Mouse (Mus musculus): ENCODE measurements around the gene Magi1. TPM values are rescaled to one million over a fixed set of nuclear protein-coding genes. Genes with fewer than 3 reads are reported as not detected.
A peak's percentile ranks its signal among the peaks of the same experiment; 100 is the strongest.

Gene Magi1
- total and polyA plus RNA-seq, 2 experiments from 2014 or later = 16.4 to 53.0 TPM

DNA sequence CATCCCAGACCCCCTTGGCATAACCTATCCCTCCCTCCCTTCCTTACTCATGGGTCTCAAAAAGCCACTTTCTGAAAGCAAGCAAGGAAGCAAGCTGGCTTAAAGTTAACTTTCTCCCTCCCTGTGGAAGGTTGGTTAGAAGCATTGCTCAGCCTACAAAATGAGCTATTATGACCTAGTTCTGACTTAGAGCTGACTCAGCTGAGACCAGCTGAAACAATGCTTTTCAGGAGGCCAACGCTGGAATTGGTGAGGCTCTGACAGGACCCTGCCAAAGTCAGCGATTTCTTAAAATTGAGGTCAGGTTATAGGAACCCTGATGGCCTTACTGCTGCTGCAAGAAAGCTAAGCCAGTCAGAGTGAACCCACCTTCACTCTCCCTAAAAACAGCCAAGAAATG is 386.2 kb downstream of the Magi1 start:
- no peaks in the 10 kb centered on the region for H3K36me3 ChIP-seq (ENCODE audit: insufficient read depth)
- no peaks in the 10 kb centered on the region for H3K27me3 ChIP-seq (ENCODE audit: insufficient read depth, low read length)
- H3K4me3 ChIP-seq (ENCODE audit: low read depth, low read length) = no peak overlapping the region
- H3K9me3 ChIP-seq (ENCODE audit: low read length) = no peaks in the 10 kb centered on the region
- no peak overlapping the region for H3K27ac ChIP-seq (ENCODE audit: low read depth, low read length)
- H3K4me1 ChIP-seq (ENCODE audit: insufficient read depth) = no peaks in the 10 kb centered on the region
- DNase-seq = no peak
- H3K9ac ChIP-seq = no peak overlapping the region
- no peak overlapping the region for H3K4me2 ChIP-seq (ENCODE audit: low read depth)
- no peak for TF ChIP-seq CTCF (IDR thresholded peaks at IDR 0.05; ENCODE audit: low read depth)
- no peak for ATAC-seq
- WGBS = 66% methylated on average over 2 of the region's 2 CpGs

DNA sequence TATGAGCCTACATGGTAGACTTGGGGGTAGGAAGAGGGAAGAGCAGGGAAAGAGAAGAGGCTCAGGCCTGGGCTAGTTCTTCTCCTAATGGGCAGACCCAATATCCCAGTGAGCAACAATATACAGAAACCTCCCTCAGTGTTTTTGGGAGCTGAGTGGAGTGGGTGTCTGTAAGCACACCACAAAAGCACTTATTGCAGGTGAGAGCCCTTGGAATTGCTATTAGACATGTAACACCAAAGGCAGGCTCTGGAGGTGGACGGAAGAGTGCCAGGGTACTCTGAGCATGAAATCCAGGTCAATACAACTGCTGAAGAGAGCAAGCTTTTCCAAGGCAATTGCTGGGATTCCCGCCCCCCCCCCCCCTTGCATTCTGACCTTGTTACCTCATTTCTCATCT is 388.0 kb downstream of the Magi1 start:
- no peak overlapping the region for H3K4me3 ChIP-seq (ENCODE audit: low read depth, low read length)
- H3K27me3 ChIP-seq (ENCODE audit: insufficient read depth, low read length) = no peaks in the 10 kb centered on the region
- DNase-seq = no peak
- H3K9me3 ChIP-seq (ENCODE audit: low read length) = no peaks in the 10 kb centered on the region
- no peaks in the 10 kb centered on the region for H3K36me3 ChIP-seq (ENCODE audit: insufficient read depth)
- H3K4me2 ChIP-seq (ENCODE audit: low read depth) = no peak overlapping the region
- no peak overlapping the region for H3K9ac ChIP-seq
- WGBS = 86% methylated on average over 2 of the region's 2 CpGs
- TF ChIP-seq CTCF (IDR thresholded peaks at IDR 0.05; ENCODE audit: low read depth) = no peak
- H3K27ac ChIP-seq (ENCODE audit: low read depth, low read length) = no peak overlapping the region
- no peak for ATAC-seq
- H3K4me1 ChIP-seq (ENCODE audit: insufficient read depth) = no peaks in the 10 kb centered on the region

DNA sequence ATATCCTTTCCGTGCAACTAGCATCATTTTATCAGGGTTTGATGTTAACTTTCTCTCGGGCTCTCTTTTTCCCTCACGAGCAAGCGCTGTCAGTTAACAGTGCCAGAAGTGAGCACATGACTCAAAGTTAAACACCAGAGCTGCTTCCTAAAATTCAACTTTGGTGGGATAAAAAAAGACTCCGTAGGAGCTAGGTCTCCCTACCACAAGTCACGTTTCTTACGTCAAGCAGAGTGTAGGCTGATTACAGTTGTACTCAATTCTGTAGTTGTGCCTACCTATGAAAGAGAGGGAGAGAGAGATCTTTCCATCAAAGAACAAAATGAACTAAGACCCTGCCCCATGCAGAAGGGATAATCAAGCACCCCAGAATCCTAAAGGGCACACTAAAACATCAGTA is 389.8 kb downstream of the Magi1 start:
- no peak for ATAC-seq
- Histone ChIP-seq H3K4me1 (ENCODE audit: insufficient read depth) (no peaks in the 10 kb centered on the region), H3K4me2 (ENCODE audit: low read depth) (no peak overlapping the region), H3K36me3 (ENCODE audit: insufficient read depth) (no peaks in the 10 kb centered on the region), H3K27me3 (ENCODE audit: insufficient read depth, low read length) (no peaks in the 10 kb centered on the region), H3K4me3 (ENCODE audit: low read depth, low read length) (no peak overlapping the region), H3K9ac (no peak overlapping the region), H3K9me3 (ENCODE audit: low read length) (no peaks in the 10 kb centered on the region), H3K27ac (ENCODE audit: low read depth, low read length) (no peak overlapping the region)
- TF ChIP-seq CTCF (IDR thresholded peaks at IDR 0.05; ENCODE audit: low read depth) = no peak
- WGBS = 59% methylated on average over 7 of the region's 7 CpGs
- no peak for DNase-seq

DNA sequence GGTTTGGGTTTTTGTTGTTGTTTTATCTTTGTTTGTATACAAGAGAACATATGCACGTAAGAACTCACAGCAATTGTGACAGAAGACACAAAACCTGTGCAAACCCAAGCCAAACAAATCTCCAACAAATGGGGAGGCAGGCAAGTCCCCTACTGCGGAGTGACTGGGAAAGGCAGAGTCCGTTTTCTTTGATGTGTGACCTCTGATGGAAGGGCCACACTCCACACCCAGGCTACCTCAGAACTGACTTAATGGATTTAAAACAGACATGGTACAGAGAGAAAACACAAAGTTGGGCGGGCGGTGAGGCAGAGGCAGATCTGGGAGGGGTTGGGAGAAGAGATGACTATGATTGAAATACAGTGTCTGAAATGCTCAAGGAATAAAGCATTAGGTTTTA is 390.8 kb downstream of the Magi1 start:
- no peak for ATAC-seq
- no peak for TF ChIP-seq CTCF (IDR thresholded peaks at IDR 0.05; ENCODE audit: low read depth)
- Histone ChIP-seq H3K27ac (ENCODE audit: low read depth, low read length) (no peak overlapping the region), H3K4me3 (ENCODE audit: low read depth, low read length) (no peak overlapping the region), H3K27me3 (ENCODE audit: insufficient read depth, low read length) (no peaks in the 10 kb centered on the region), H3K4me1 (ENCODE audit: insufficient read depth) (no peaks in the 10 kb centered on the region), H3K9ac (no peak overlapping the region), H3K9me3 (ENCODE audit: low read length) (no peaks in the 10 kb centered on the region), H3K4me2 (ENCODE audit: low read depth) (no peak overlapping the region), H3K36me3 (ENCODE audit: insufficient read depth) (no peaks in the 10 kb centered on the region)
- no peak for DNase-seq
- 42% methylated on average over 5 of the region's 5 CpGs for WGBS

DNA sequence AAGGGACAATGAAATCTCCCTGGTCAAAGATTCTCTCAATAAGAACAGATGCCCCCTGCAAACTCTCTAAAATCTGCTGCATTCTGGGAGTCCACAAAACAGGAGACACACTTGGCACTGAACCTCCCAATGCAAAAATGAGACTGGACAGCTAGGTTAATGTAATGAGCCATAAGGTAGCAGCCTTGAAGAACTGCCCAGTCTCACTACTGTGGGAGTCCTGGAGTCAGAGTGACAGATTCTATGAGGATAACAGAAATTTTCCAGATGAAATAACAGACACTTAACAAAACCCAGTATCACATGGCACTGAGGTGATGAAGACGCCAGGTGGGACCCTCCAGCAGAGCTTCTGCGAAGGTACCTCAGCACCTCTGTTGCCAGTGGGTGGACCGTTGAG is 393.7 kb downstream of the Magi1 start:
- H3K4me2 ChIP-seq (ENCODE audit: low read depth) = no peak overlapping the region
- H3K27me3 ChIP-seq (ENCODE audit: insufficient read depth, low read length) = no peaks in the 10 kb centered on the region
- H3K9ac ChIP-seq = no peak overlapping the region
- H3K4me3 ChIP-seq (ENCODE audit: low read depth, low read length) = no peak overlapping the region
- 94% methylated on average over 3 of the region's 3 CpGs for WGBS
- no peak for TF ChIP-seq CTCF (IDR thresholded peaks at IDR 0.05; ENCODE audit: low read depth)
- H3K27ac ChIP-seq (ENCODE audit: low read depth, low read length) = no peak overlapping the region
- ATAC-seq (no peak), DNase-seq (no peak)
- no peaks in the 10 kb centered on the region for H3K9me3 ChIP-seq (ENCODE audit: low read length)
- no peaks in the 10 kb centered on the region for H3K4me1 ChIP-seq (ENCODE audit: insufficient read depth)
- H3K36me3 ChIP-seq (ENCODE audit: insufficient read depth) = no peaks in the 10 kb centered on the region

DNA sequence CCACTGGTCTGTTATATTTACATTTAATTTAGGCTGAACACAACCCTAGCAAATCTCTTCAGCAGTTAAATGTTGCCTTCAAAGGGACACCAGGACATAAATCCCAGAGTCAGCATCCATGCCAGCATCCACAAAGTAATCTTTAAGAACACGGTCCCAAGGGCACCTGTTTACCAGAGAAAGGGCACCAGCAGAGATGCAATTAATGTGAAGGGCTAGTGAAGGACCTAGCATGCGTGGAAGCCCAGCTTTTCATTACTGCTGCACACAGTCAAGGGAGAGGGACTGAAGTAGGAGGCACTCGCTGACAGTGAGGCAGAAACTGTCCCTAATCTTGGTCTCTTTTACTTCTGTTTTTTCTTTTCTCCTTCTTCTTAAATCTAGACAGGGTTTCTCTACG is 406.4 kb downstream of the Magi1 start:
- H3K9me3 ChIP-seq (ENCODE audit: low read length) = no peaks in the 10 kb centered on the region

GRCm38 (mm10) chr6:93874936-93875335 is 408.8 kb downstream of the Magi1 start:
- Histone ChIP-seq H3K9me3 (ENCODE audit: low read length) (no peaks in the 10 kb centered on the region), H3K36me3 (ENCODE audit: insufficient read depth) (no peaks in the 10 kb centered on the region), H3K4me3 (ENCODE audit: low read depth, low read length) (no peak overlapping the region), H3K4me2 (ENCODE audit: low read depth) (no peak overlapping the region), H3K9ac (no peak overlapping the region), H3K4me1 (ENCODE audit: insufficient read depth) (0 out of 2 replicates have a peak, but pooled peaks cover 7% of the 10 kb centered on the region), H3K27me3 (ENCODE audit: insufficient read depth, low read length) (no peaks in the 10 kb centered on the region), H3K27ac (ENCODE audit: low read depth, low read length) (no peak overlapping the region)
- TF ChIP-seq CTCF (IDR thresholded peaks at IDR 0.05; ENCODE audit: low read depth) = no peak
- WGBS = 53% methylated on average over 2 of the region's 2 CpGs
- no peak for ATAC-seq
- DNase-seq = peak; percentile 16

More for the DNA sequence above, 406.4 kb downstream of the Magi1 start:
- no peak overlapping the region for H3K4me2 ChIP-seq (ENCODE audit: low read depth)
- no peaks in the 10 kb centered on the region for H3K36me3 ChIP-seq (ENCODE audit: insufficient read depth)
- H3K27ac ChIP-seq (ENCODE audit: low read depth, low read length) = no peak overlapping the region
- 60% methylated on average over 4 of the region's 4 CpGs for WGBS
- ATAC-seq = no peak
- H3K4me3 ChIP-seq (ENCODE audit: low read depth, low read length) = no peak overlapping the region
- no peak for DNase-seq
- H3K4me1 ChIP-seq (ENCODE audit: insufficient read depth) = 0 out of 2 replicates have a peak, but pooled peaks cover 7% of the 10 kb centered on the region
- TF ChIP-seq CTCF (IDR thresholded peaks at IDR 0.05; ENCODE audit: low read depth) = no peak
- no peaks in the 10 kb centered on the region for H3K27me3 ChIP-seq (ENCODE audit: insufficient read depth, low read length)
- H3K9ac ChIP-seq = no peak overlapping the region

DNA sequence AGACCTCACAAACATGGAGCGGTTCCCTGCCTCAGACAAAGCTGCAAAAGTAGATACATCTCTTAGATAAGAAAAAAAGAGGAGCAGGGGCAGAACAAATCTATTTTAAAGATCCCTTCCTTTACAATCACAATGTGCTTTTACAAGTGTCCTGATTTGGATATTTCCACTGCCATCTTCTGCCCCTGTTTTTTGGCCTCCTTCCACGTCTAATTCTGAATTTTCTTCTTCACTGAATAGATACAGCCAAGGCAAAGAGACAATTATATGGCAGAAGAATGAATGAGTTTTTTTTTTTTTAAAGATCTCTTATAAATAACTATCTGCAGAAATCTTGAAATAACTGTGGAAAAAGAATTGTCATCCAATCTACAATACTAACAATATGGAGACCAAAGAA is 409.3 kb downstream of the Magi1 start:
- no peak overlapping the region for H3K27ac ChIP-seq (ENCODE audit: low read depth, low read length)
- DNase-seq (no peak), ATAC-seq (no peak)
- TF ChIP-seq CTCF (IDR thresholded peaks at IDR 0.05; ENCODE audit: low read depth) = no peak
- H3K9ac ChIP-seq = no peak overlapping the region
- no peak overlapping the region for H3K4me3 ChIP-seq (ENCODE audit: low read depth, low read length)
- no peaks in the 10 kb centered on the region for H3K27me3 ChIP-seq (ENCODE audit: insufficient read depth, low read length)
- 0 out of 2 replicates have a peak, but pooled peaks cover 7% of the 10 kb centered on the region for H3K4me1 ChIP-seq (ENCODE audit: insufficient read depth)
- H3K4me2 ChIP-seq (ENCODE audit: low read depth) = no peak overlapping the region
- H3K9me3 ChIP-seq (ENCODE audit: low read length) = no peaks in the 10 kb centered on the region
- H3K36me3 ChIP-seq (ENCODE audit: insufficient read depth) = no peaks in the 10 kb centered on the region
- WGBS = 51% methylated on average over 2 of the region's 2 CpGs

All from forebrain, postnatal 0 days (tissue).